Mouse (Mus musculus): ENCODE measurements at regions not wholly inside any gene's neighbourhood (a gene's known extent, or its start where the extent isn't known, plus 50 kb on each side); places are given as distances from the start of the nearest gene placed in this dataset.
A peak's percentile ranks its signal among the peaks of the same experiment; 100 is the strongest.

- DNase-seq (ENCODE audit: low spot score) (no peak), ATAC-seq (ENCODE audit: insufficient number of reproducible peaks, low FRiP score, low TSS enrichment, low read depth) (no peak)
- Histone ChIP-seq H3K4me1 (ENCODE audit: control insufficient read depth, insufficient read depth, low read length) (no peaks in the 10 kb centered on the region), H3K36me3 (ENCODE audit: control insufficient read depth, insufficient read depth, low read length) (no peaks in the 10 kb centered on the region), H3K9me3 (ENCODE audit: control insufficient read depth, low read length) (no peaks in the 10 kb centered on the region), H3K9ac (ENCODE audit: low read length) (no peak overlapping the region), H3K27me3 (ENCODE audit: control insufficient read depth, insufficient read depth, low read length) (no peaks in the 10 kb centered on the region), H3K4me2 (ENCODE audit: low read depth, severe bottlenecking) (no peak overlapping the region), H3K4me3 (ENCODE audit: low read depth, low read length) (no peak overlapping the region), H3K27ac (replicated peaks; ENCODE audit: low read depth, low read length) (no peak overlapping the region)
These were observed 1088.8 kb upstream of the Tenm4 start for GRCm38 (mm10) chr7:95082248-95082647.

DNA sequence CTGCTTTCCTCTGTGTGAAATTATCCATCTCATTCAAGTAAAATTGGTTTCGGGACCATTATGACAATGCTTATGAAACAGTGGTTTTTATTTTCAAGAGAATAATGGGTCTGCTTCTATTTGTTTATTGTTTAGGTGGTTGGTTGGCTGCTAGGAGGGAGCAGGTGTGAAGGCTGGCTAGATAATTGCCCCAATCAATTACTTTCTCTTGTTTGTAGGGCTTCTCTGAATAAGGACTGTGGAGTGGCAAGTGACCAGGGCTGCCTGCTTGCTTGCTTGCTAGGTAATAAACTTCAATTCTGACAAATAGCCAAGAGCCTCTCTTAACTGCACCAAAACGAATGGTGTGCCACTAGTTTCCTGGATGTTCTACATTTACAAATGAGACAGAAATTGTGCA is 1086.7 kb upstream of the Tenm4 start:
- 34% methylated on average over 2 of the region's 2 CpGs for WGBS
- no peak for ATAC-seq (ENCODE audit: insufficient number of reproducible peaks, low FRiP score, low TSS enrichment, low read depth)

DNA sequence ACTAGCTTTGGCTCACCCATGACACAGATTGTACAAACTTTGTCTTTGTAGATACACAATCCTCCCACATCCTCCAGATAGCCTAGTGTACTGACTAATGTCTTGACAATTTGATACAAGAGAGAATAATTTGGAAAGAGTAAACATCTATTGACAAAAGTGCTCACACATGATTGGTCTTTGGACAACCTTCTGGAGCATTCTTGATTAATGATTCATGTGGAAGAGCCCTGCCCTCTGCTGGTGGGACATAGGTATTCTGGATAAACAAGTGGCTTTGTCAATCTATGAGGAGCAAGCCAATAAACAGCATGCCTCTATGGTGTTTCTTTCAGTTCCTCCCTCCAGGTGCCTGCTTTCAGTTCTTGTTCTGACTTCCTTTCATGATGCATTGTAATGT is 1079.7 kb upstream of the Tenm4 start:
- Histone ChIP-seq H3K9ac (ENCODE audit: low read length) (no peak overlapping the region), H3K4me3 (ENCODE audit: low read depth, low read length) (no peak overlapping the region), H3K4me1 (ENCODE audit: control insufficient read depth, insufficient read depth, low read length) (no peaks in the 10 kb centered on the region), H3K27ac (replicated peaks; ENCODE audit: low read depth, low read length) (no peak overlapping the region), H3K27me3 (ENCODE audit: control insufficient read depth, insufficient read depth, low read length) (no peaks in the 10 kb centered on the region), H3K4me2 (ENCODE audit: low read depth, severe bottlenecking) (no peak overlapping the region), H3K9me3 (ENCODE audit: control insufficient read depth, low read length) (no peaks in the 10 kb centered on the region), H3K36me3 (ENCODE audit: control insufficient read depth, insufficient read depth, low read length) (no peaks in the 10 kb centered on the region)
- ATAC-seq (ENCODE audit: insufficient number of reproducible peaks, low FRiP score, low TSS enrichment, low read depth), result no peak
- DNase-seq (ENCODE audit: low spot score), result peak; percentile 39

More for the DNA sequence above, 1086.7 kb upstream of the Tenm4 start:
- Histone ChIP-seq H3K36me3 (ENCODE audit: control insufficient read depth, insufficient read depth, low read length) (no peaks in the 10 kb centered on the region), H3K27me3 (ENCODE audit: control insufficient read depth, insufficient read depth, low read length) (no peaks in the 10 kb centered on the region), H3K9ac (ENCODE audit: low read length) (no peak overlapping the region), H3K4me1 (ENCODE audit: control insufficient read depth, insufficient read depth, low read length) (no peaks in the 10 kb centered on the region), H3K4me2 (ENCODE audit: low read depth, severe bottlenecking) (no peak overlapping the region), H3K4me3 (ENCODE audit: low read depth, low read length) (no peak overlapping the region), H3K9me3 (ENCODE audit: control insufficient read depth, low read length) (no peaks in the 10 kb centered on the region), H3K27ac (replicated peaks; ENCODE audit: low read depth, low read length) (no peak overlapping the region)
- DNase-seq (ENCODE audit: low spot score), result no peak

DNA sequence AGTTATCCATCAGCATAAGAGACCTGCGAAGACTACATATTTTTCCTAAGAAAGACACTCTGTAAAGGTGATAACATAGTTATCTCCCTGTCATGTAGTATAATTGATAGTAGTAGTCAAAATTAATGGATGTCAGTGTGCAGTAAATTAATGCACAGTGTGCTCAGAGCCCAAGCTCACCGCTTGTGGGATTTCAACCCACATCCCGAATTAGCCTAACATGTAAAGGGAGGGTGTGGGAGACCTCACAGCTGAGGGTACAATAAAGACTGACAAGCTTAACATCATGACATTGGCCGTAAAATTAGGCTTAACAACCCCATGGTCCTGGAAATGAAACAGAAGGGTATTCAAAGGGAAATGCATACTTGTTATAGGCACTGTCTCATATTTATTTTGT is 1042.0 kb upstream of the Tenm4 start:
- H3K36me3 ChIP-seq (ENCODE audit: control insufficient read depth, insufficient read depth, low read length), result no peaks in the 10 kb centered on the region
- H3K4me3 ChIP-seq (ENCODE audit: low read depth, low read length), result no peak overlapping the region
- H3K4me1 ChIP-seq (ENCODE audit: control insufficient read depth, insufficient read depth, low read length), result no peaks in the 10 kb centered on the region
- ATAC-seq (ENCODE audit: insufficient number of reproducible peaks, low FRiP score, low TSS enrichment, low read depth), result no peak
- H3K9me3 ChIP-seq (ENCODE audit: control insufficient read depth, low read length), result no peaks in the 10 kb centered on the region
- no peaks in the 10 kb centered on the region for H3K27me3 ChIP-seq (ENCODE audit: control insufficient read depth, insufficient read depth, low read length)
- no peak overlapping the region for H3K4me2 ChIP-seq (ENCODE audit: low read depth, severe bottlenecking)
- H3K27ac ChIP-seq (replicated peaks; ENCODE audit: low read depth, low read length), result no peak overlapping the region
- 78% methylated on average over 4 of the region's 4 CpGs for WGBS
- no peak overlapping the region for H3K9ac ChIP-seq (ENCODE audit: low read length)
- DNase-seq (ENCODE audit: low spot score), result no peak

DNA sequence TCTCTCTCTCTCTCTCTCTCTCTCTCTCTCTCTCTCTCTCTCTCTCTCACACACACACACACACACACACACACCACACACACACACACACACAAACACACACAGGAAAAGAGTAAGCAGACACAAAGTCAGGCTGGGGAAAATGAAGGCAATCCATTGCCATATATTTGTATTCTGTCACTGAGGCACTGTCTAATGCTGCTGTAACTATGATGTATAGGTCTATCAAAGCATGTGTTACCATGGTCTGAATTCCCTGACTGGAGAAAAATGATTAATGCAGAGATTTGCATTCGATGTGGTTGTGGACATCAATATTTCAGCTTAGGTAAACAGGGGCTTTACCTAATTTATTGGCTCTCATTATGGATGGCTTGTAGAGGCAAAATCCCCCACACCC is 1038.0 kb upstream of the Tenm4 start:
- H3K27me3 ChIP-seq (ENCODE audit: control insufficient read depth, insufficient read depth, low read length), result no peaks in the 10 kb centered on the region
- H3K4me3 ChIP-seq (ENCODE audit: low read depth, low read length), result no peak overlapping the region
- H3K27ac ChIP-seq (replicated peaks; ENCODE audit: low read depth, low read length), result no peak overlapping the region
- H3K9me3 ChIP-seq (ENCODE audit: control insufficient read depth, low read length), result no peaks in the 10 kb centered on the region
- H3K9ac ChIP-seq (ENCODE audit: low read length), result no peak overlapping the region
- H3K4me2 ChIP-seq (ENCODE audit: low read depth, severe bottlenecking), result no peak overlapping the region
- WGBS, result 68% methylated on average over 1 of the region's 1 CpGs
- H3K4me1 ChIP-seq (ENCODE audit: control insufficient read depth, insufficient read depth, low read length), result no peaks in the 10 kb centered on the region
- ATAC-seq (ENCODE audit: insufficient number of reproducible peaks, low FRiP score, low TSS enrichment, low read depth), result no peak
- no peaks in the 10 kb centered on the region for H3K36me3 ChIP-seq (ENCODE audit: control insufficient read depth, insufficient read depth, low read length)
- no peak for DNase-seq (ENCODE audit: low spot score)

- ATAC-seq (ENCODE audit: insufficient number of reproducible peaks, low FRiP score, low TSS enrichment, low read depth) (no peak), DNase-seq (ENCODE audit: low spot score) (peak; percentile 23)
- no peaks in the 10 kb centered on the region for H3K4me1 ChIP-seq (ENCODE audit: control insufficient read depth, insufficient read depth, low read length)
- no peak overlapping the region for H3K27ac ChIP-seq (replicated peaks; ENCODE audit: low read depth, low read length)
- H3K9me3 ChIP-seq (ENCODE audit: control insufficient read depth, low read length), result no peaks in the 10 kb centered on the region
- no peaks in the 10 kb centered on the region for H3K36me3 ChIP-seq (ENCODE audit: control insufficient read depth, insufficient read depth, low read length)
- no peak overlapping the region for H3K4me3 ChIP-seq (ENCODE audit: low read depth, low read length)
- H3K9ac ChIP-seq (ENCODE audit: low read length), result no peak overlapping the region
- WGBS, result 42% methylated on average over 5 of the region's 5 CpGs
- no peaks in the 10 kb centered on the region for H3K27me3 ChIP-seq (ENCODE audit: control insufficient read depth, insufficient read depth, low read length)
- no peak overlapping the region for H3K4me2 ChIP-seq (ENCODE audit: low read depth, severe bottlenecking)
These were observed 1036.9 kb upstream of the Tenm4 start for GRCm38 (mm10) chr7:95134062-95134625.

DNA sequence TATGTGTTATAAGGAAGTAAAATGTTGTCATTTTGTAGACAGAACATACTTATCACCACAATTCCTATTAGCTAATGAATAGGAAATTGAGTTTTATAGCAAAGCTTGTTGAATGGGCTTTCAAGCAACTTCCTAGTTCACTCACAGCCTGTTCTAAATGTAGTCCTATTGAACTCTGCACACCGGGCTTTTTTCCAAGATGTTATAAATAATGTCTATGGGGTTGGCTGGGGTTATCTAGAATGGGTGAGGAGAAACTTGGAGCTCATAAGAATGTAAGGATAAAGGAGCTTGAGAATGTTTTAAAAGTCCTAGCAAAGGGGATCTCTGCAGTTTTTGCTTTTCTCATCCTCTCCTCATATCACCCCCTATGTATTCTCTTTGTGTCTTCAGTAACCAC is 1029.3 kb upstream of the Tenm4 start:
- no peak for ATAC-seq (ENCODE audit: insufficient number of reproducible peaks, low FRiP score, low TSS enrichment, low read depth)
- no peaks in the 10 kb centered on the region for H3K27me3 ChIP-seq (ENCODE audit: control insufficient read depth, insufficient read depth, low read length)
- H3K4me1 ChIP-seq (ENCODE audit: control insufficient read depth, insufficient read depth, low read length), result no peaks in the 10 kb centered on the region
- no peak overlapping the region for H3K9ac ChIP-seq (ENCODE audit: low read length)
- H3K4me2 ChIP-seq (ENCODE audit: low read depth, severe bottlenecking), result no peak overlapping the region
- DNase-seq (ENCODE audit: low spot score), result no peak
- H3K27ac ChIP-seq (replicated peaks; ENCODE audit: low read depth, low read length), result no peak overlapping the region
- 78% methylated on average over 1 of the region's 1 CpGs for WGBS
- no peaks in the 10 kb centered on the region for H3K36me3 ChIP-seq (ENCODE audit: control insufficient read depth, insufficient read depth, low read length)
- no peak overlapping the region for H3K4me3 ChIP-seq (ENCODE audit: low read depth, low read length)
- H3K9me3 ChIP-seq (ENCODE audit: control insufficient read depth, low read length), result no peaks in the 10 kb centered on the region

- Histone ChIP-seq H3K36me3 (ENCODE audit: control insufficient read depth, insufficient read depth, low read length) (no peaks in the 10 kb centered on the region), H3K4me2 (ENCODE audit: low read depth, severe bottlenecking) (no peak overlapping the region), H3K9ac (ENCODE audit: low read length) (no peak overlapping the region), H3K4me1 (ENCODE audit: control insufficient read depth, insufficient read depth, low read length) (no peaks in the 10 kb centered on the region), H3K27me3 (ENCODE audit: control insufficient read depth, insufficient read depth, low read length) (no peaks in the 10 kb centered on the region), H3K27ac (replicated peaks; ENCODE audit: low read depth, low read length) (no peak overlapping the region), H3K4me3 (ENCODE audit: low read depth, low read length) (no peak overlapping the region), H3K9me3 (ENCODE audit: control insufficient read depth, low read length) (no peaks in the 10 kb centered on the region)
- no peak for DNase-seq (ENCODE audit: low spot score)
- no peak for ATAC-seq (ENCODE audit: insufficient number of reproducible peaks, low FRiP score, low TSS enrichment, low read depth)
- 72% methylated on average over 2 of the region's 2 CpGs for WGBS
These were observed 1028.0 kb upstream of the Tenm4 start for GRCm38 (mm10) chr7:95143037-95143436.

Measured in limb, embryonic 11.5 days (tissue).